Mouse (Mus musculus) retina, adult 2 months (tissue): ENCODE measurements at regions not wholly inside any gene's neighbourhood (a gene's known extent, or its start where the extent isn't known, plus 50 kb on each side); places are given as distances from the start of the nearest gene placed in this dataset.

Experiments used
- DNase-seq: peaks from one replicate; pipeline ENCODE4 v3.0.0-alpha.2; 2012; ENCODE audit warnings: low read depth, low spot score

DNA sequence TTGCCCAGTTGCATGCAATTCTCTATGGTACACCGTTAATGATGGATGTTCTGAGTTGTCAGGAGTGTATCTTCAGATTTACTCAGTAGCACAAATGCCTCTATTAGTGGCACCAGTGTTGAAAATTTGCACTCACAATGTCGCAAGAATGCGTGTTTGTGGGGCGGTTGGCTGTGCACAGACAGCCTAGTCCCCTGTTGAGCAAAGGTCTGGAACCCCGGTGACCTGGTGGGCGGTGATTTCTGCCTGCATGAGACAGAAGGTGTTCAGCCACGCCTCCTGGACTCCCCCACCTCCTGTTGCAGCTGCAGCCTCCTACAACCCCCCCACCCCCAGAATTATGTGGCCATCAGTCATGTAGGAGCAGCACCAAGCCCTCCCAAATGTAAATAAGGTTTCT, 338.9 kb upstream of the Spred2 start:
- no peak for DNase-seq

DNA sequence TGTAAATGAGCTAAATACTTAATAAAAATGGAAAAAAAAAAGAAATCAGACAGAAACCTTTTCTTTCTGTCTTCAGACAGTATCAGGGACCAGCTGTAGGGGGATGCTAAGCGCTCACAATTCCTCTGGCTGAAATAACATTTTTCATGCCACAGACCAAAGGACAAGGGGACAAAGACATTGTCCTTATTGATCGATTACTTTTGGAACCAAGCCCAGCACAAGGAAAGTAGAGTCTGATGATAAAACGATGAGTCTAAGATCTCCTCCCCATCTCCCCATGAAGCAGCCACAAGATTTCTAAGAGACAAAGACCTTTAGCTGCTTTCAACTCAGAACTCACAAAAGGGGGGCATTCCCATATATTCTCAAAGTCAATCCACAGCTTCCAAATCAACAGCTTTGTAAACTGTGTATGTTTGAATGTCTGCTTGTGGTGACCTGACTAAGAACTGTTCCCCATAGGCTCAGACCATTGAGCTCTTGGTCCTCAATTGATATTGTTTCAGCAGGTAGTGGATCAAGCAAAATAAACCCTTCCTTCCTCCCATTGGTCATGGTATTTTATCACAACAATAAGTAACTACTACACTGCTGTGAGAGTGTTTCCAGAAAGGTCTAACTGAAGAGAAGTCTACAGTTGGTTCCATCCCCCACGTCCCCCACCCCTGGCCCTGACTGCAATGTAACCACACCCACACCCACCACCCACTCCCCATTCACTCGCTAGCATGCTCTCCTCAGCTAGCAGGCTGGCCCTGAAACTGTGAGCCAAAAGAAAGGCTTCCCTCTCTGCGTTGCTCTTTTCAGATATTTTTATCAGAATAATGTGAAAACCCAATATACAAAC, 331.4 kb upstream of the Spred2 start:
- no peak for DNase-seq

DNA sequence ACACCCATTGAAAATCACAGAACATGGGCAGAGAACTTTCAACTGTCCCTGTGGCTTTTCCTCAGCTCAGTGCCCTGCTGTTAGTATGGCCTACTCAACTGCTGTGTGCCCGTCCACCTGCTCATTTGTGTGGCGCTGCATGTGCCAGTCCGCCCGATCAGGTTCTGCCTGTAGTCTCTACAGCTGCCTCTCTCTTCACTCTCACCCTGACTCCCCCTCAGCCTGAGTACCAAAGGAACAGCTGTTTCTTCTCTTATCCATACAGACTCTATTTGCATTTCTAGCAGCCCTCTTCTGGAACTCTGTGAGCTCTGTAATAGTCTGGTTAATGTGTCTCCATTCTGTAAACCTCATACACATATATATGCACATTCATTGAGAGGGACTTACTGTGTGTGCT, 329.1 kb upstream of the Spred2 start:
- DNase-seq: no peak

DNA sequence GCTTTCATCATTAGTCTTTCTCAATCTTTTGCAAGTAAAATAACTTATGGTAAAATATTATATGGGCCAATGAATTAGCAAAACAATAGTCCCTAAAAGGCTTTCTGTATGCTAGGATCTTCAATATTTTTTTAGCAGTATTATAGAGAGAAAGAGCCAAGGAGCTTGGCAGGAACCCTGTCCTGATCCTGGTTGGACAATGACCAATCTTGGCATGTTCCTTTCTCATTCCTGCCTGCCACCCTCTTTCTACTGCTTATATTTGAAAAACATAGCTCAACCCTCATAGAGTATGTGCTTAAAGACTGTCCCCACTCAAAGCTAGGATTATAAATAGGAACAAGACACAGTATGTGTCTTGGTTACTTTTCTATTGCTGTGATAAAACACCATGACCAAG, 327.8 kb upstream of the Spred2 start:
- DNase-seq: no peak

DNA sequence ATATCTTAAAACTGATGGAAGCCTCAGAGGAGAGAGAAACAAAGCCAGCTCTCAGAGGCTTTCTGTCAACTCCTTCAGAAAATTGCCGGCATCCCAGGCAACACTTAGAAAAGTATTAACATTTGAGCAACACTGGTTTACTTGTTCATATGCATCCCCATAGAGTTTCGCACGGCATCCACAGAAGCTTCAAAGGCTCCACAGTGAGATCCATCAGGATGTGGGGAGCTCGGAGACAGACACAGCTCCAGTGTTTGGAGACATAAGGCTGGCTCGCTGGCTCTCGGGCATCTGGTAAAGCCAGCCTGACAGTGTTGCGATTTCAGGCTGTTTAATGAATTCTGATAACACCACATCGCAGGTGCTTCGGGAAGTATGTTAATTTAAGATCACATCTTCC, 324.7 kb upstream of the Spred2 start:
- DNase-seq: no peak

DNA sequence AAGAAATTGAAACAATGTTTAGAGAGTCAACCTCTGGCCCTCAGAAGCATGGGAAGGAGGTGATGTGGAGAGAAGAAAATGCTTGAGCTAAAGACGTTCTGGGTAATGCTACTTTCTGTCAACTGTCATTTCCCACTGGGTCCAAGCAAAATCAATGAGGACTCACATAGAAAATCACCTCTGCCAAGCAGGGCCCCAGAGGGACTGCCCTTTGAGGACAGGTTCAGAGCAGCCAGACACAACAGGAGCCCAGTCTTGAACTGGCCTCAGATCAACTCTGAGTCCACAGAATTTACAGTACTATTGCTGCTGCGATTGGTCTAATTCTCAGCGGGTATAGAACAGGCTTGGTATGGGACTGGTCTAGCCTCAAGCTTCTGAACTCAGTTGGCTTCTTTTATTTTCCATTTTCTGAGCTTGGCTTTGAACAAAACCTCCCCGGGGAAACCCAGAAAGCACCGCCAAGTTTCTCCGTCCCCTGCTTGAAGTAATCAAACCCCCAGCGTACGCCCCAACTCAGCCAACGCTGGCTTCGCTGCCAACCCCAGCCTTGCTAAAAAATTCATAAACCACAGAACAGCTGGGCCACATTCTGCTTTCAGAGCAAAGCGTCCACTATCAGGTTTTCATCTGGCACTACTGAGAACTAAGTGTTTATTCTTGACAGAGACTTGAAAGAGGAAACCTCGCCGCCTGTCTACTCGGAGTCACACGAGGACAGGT, 322.8 kb upstream of the Spred2 start:
- DNase-seq: no peak

DNA sequence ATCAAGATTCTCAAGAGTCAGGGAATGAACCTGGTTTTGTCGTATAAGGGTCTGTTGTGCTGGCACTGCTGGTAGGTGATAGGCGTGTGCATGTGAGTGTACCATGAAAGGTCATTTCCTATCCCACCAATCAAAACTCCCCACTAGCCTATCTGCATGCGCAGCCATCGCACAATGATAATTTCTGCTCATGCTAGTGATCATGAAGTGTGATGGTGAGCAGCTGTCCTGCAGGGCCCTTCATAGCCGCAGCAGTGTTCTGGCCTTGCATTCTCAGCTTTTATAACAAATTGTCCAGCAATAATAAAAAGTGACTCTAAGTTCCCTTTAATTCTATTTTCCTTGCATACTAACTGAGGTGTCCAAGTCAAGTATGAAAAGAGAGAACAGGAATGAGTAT, 321.7 kb upstream of the Spred2 start:
- DNase-seq: no peak

DNA sequence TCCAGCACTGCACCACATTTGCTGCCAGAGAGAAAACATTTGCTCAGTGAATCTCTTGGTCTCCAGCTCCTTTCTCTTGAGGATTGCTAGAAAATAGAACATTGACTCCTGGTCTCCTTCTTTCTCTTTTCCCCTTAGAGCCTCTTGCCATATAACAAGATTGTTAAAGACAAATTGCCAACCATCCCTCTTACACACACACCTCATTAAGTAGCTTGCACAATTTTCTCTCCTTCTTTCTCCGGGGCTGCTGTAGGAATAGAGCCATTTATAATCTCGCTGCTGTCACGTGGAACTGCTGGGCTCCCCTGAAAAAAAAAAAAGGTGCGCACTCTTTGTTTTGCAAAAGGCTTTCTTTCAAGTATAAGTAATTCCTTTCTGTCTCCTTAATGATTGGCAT, 318.6 kb upstream of the Spred2 start:
- DNase-seq: no peak

DNA sequence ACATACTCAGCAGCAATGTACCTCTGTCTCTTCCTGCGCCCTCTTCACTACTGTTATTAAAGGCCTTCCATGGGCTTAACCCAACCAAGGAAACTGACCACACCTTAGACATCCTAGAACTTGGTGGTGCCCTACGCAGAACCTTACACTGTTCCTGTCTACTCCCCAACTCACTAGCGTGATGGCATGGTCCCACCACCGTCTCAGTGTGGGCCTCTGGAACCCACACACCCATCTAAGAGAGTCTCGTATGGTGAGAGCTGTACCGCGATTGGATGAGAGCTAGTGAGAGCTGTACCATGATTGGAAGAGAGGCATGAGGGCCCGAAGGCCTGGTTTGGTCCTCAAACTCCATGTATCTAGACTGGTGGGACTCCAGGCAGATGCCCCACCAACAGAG, 317.2 kb upstream of the Spred2 start:
- DNase-seq: no peak

DNA sequence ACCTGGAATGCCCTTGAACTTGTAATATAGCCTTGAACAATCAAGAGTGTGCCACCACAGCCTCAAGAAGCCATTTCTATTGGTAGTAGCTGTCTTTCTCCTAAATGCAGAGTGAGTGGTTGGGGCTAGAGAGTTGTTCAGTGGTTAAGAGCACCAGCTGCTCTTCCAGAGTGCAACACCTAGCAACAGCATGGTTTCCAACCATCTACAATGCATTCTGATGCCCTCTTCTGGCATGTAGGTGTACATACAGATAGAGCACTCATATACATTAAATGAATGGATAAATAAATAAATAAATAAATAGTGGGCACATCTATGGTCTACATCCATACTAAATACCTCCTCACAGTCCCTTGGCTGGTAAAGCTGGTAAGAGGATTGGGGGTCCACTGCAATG, 316.2 kb upstream of the Spred2 start:
- DNase-seq: no peak

DNA sequence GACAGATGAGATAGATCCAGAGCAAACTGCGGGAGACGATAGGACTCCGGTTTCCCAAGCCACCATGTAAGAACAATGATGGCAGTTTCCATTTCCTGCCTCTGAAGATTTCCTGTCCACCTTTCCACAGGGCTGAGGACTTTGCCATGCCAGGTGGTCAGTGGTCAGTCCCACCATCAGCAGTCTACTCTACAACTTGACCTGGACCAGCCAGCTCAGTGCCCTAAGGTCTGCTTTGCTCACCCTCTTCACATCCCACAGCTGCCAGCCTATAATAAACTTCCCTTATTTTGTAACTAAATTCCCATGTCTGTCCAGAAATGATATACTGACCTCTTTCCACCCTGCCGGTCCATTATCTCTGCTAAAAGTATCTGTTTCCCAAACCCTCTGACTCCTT, 315.7 kb upstream of the Spred2 start:
- no peak for DNase-seq

DNA sequence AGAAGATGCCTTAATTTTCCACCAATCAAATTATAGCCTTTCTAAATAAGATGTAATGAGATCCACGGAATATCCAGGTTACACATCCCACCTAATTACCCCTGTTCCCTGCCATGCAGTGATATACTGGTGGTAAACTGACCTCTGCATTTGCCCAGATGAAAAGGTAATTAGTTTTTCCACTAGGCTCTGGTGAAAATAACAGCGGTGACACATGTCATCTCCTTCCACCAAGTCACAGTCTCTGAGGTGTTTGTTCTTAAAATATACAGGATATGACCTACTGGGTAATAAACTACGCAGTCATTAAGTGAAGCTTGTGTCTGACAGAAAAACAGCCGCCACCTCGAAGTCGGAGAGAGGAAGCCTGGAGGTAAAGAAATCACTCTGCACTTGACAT, 313.6 kb upstream of the Spred2 start:
- no peak for DNase-seq

DNA sequence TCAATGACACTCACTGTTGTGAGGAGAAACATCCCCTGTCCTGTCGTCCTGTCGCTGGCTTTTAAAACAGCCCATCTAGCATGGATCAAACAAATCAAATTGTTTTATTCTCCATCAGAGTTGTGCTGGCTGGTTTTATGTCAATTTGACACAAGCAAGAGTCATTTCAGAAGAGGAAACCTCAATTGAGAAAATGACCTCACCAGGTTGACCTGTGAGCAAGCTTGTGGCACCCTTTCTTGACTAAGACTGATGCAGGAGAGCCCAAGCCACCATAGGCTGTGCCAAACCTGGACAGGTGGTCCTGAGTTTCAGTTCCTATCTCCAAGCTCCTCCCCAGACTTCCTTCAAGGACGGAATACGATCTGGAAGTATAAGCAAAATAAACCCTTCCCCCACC, 313.0 kb upstream of the Spred2 start:
- no peak for DNase-seq

DNA sequence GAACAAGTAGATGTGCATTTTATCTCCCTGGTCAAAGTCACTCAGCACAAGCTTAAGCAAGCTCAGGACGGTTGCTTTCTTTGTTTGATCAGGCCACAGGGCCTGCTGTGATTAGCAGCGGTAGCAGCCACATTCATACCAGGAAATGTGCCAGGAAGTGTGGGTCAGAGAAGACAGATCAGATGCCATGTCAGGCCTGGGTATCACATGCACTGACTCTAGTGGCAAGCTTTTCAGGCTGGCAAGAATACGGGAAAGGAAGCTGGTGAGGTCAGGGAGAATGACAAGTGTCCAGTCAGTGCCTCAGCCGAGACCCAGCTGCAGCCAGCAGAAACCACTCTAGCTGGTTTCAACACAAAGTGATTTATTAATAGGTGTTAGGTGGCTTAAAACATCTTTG, 307.7 kb upstream of the Spred2 start:
- no peak for DNase-seq

DNA sequence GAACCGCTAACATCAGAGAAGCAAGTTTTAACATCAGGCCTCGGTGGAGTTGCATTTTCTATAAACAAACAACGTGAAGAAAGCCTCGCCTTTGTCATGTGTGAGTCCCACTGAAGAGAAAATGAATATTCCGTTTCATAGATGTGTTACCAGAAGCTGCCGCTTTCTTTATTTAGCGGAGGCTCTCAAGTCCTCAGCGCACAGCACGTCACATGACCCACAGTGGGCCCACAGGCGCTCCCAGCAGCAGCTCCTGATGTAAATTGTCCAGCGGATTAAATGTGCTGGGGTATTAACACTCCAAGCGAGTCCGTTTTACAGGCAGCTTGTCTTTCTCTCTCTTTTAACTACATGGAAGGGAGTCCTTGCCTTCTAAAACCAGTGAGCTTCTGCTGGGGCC, 304.7 kb upstream of the Spred2 start:
- no peak for DNase-seq

DNA sequence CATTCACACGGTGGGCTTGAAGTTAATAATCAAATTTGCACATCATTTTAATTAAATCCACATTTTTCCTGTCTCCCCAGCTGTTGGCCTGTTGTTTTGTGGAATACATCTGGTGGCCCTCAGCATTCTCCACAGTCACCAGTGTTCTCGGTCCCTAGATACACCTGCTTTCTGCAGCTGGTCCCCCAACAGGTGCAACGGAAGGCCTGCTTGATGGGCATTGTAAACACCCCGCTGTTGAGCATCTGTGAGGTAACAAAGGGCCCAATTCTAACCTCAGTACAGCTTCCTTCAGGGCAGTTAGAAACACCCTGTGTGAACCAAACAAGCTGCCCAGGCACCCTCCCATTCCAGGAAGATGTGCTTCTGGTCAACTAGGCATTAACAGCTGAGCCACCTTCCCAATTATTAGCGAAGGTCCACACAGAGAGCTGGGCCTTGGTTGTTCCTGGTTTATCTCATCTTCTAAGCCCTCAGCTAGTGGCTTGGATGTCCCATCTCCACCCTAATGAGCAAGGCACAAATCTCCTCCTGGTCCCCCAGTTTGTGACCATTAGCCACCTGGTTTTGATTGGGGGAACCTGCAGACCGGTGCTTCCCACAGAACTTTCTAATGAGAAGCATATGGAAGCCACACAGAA, 293.0 kb upstream of the Spred2 start:
- no peak for DNase-seq

DNA sequence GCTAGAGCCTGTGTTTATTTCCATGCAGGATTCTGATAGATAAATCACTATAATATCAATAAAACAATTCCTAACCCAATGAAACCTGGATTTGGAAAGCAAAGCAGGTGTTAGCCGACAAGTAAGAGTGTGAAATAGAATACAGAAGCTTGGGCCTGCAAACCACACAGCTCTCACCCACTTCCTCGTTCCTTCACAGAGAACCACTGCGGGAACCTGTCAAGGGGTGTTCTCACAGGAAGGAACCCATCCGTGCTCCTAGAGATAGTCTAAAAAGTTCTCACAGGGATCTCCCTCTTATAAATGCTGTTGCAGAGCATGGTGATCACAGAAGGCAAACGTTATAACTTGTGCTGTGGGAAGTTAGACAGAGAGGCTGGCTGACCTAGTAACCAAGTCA, 291.7 kb upstream of the Spred2 start:
- DNase-seq: no peak

DNA sequence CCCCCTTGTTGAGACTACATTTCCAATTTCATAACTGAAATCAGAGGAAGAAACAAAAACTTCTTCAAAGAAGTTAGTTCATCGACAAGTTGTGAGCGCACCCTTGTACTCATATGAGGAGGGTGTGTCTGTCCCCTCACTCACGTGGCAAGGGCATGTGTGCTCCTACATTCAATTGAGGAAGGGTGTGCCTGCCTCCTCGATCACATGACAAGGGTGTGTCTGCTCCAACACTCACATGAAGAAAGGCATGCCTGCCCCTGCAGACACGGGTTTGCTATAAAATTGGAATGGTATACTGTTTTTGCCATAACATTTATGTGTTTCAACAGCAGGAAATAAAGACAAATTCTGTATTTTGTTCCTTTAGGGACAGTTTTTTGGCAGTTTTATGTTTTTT, 290.6 kb upstream of the Spred2 start:
- no peak for DNase-seq

DNA sequence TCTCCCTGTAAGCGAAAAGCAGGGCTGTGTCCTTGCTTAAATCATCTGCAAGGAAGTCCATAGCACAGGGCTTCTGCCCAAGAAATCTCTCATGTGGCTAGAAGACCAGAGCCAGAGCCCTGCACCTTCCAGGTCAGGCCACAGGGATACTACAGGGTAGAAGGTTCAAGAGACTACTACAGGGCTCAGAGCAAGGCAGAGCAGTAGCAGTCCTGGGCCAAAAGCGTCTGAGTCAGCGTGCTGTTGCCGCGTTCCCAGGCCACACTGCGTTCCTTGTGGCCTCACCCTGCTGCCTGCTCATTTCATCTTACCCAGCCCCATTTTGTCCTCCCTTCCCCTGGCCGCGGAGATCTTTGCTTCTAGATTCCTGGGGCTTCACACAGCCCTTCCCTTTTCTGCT, 283.0 kb upstream of the Spred2 start:
- no peak for DNase-seq

DNA sequence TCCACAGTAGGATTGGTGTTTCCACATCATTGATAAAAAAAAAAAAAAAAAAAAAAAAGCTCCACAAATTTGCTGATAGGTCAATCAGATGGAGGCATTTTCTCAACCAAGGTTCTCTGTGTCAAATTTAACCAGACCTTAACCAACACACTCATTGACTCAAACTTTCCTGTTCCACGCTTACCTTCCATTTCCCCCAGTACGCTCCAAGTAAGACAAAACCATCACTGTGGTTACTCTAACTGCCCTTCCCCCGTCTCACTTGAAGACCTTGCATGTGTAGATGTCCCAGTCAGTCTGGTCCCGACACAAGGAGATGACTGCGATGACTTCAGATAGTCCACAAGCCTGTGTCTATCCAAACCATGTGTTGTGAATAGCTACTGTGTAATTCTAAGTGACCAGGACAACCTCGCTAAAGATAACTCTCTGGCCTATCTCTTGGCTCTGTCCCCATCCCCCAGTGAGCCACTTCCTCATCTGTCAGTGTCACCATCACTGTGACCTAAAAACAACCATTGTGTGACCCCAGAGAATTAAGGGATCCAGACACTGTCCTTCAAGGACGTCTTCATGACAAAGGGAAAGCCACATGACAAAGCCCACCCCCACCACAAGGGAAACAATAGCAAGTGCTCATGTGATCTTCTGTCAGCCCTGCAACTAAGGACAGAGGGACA, 279.9 kb upstream of the Spred2 start:
- no peak for DNase-seq

DNA sequence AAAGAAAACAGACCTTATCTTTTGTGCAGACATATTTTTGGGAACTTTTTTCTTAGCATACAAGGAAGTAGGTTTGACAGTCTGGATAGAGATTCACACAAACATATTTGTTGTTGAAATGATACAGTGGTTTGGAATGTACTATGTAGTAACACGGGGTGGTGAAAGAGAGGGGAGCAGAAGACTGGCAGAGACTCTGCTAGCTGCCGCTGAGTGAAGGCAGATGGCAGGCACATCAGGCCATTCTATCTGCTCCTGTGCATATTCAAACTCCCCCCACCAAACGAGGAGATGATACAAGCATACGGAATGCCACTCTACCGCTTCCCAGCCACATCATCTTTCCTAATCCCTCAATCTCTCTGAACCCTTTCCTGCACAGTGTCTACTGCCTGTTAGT, 279.1 kb upstream of the Spred2 start:
- no peak for DNase-seq

DNA sequence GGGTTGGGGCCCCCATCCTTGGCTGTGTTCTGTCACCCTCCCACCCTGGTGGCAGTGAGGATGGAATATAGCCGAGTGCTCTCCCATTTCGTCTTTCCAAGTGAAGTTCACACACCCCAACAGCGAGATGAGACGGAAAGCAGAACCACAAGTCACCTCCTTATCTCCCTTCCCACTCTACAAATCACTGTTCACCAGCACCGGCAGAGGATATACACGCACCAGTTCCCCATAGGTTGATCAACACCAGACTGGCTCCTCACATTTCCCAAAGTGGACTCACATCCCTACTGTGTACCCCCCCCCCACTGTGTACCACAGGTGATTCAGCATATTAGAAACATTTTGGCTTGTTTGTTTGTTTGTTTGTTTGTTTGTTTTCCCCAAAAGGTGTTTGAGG, 272.7 kb upstream of the Spred2 start:
- no peak for DNase-seq
